Mouse (Mus musculus): ENCODE data around the gene Ttc23. TPM values are rescaled to one million over a fixed set of nuclear protein-coding genes. Genes with fewer than 3 reads are reported as not detected.

Gene Ttc23
- total RNA-seq, 2 experiments from 2014 or later = 10.0 to 10.7 TPM

DNA sequence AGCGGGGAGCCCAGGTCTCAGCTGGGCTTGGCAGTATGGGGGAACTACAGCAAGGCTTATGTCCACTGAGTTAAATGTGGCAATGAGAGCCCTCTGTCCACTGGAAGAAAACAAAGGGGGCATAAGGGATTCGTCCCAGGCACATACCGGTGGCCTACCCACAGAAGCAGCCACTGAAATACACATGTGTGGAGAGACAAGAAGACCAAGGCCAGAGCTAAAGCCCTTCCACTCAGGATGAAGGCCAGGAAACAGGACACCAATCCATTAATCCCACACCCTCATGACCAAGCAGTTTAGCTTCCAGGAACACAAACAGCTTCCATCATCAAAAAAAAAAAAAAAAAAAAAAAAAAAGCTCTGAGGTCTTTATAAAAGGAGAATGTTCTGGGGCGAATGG is 93.2 kb downstream of the Ttc23 start:
- DNase-seq (ENCODE audit: low spot score in 2 of 2) = no peak

DNA sequence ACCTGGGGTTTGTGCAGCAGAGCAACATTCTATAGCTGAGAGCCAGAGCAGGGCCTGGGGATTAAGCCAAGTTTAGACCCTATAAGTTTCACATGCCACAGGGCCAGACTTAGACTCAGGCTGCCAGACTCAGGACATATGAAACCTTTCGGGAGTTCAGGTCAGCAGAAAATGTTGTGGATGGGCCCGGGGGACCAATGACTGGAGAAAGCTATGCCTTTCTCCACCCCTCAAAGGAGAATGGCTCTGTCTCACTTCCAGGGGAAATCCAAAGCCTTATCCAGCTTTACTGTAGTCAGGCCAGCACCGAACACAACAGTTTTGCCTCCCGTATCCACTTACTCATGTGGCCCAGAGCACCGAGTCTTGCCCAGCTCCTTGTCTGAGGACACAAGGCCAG is 93.6 kb downstream of the Ttc23 start:
- no peak for DNase-seq (ENCODE audit: low spot score in 2 of 2)

DNA sequence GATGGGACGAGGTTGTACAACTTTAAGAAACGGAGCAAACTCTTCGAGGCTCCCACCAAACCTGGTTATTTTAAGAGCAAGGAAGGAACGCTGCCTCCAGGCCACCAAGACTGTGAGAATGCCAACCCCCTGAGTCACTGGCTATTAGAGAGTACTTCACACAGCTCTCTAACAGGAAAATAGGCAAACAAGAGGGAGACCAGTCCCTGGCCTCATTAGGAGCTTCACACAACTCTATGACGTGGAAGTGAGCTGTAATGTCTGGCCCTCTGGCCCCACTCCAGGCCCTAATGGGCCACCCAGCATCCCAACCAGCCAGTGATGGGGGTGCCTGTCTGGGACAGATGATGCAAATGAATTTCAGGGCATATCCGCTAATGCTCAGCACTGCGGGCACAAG is 94.5 kb downstream of the Ttc23 start:
- peak in 1 of 2 experiments; percentile 25 for DNase-seq (ENCODE audit: low spot score in 2 of 2)

DNA sequence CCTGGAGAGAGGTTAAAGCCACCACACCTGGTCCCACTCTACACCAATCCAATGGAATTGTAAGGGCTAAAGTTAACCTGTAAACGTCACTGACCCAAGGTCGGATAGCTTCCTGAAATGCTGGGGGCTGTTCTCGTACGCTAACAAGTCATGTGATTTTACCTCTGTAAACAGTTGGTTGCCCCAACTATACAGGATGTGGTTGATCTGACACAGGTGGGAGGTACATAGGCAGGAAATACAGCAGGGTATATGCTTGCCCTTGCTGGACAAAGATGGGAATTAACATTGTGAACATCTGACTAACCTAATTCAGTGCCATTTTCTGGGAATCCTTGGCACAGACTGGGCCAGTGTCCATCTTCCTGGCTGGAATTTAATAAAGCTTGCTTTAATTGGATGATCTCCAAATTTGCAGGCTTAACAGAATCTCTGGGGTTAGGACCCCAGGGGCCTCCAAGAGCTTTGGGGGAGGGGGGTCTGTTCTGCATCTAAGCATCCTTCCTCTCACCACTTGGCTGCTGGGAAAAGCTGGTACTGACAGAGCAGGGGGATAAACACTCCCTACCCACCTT is 100.6 kb downstream of the Ttc23 start:
- no peak for DNase-seq (ENCODE audit: low spot score in 2 of 2)

GRCm38 (mm10) chr7:67749441-67750239 is 102.4 kb downstream of the Ttc23 start:
- DNase-seq (ENCODE audit: low spot score in 2 of 2) = no peak

GRCm38 (mm10) chr7:67754606-67755005 is 107.4 kb downstream of the Ttc23 start:
- no peak for DNase-seq (ENCODE audit: low spot score in 2 of 2)

DNA sequence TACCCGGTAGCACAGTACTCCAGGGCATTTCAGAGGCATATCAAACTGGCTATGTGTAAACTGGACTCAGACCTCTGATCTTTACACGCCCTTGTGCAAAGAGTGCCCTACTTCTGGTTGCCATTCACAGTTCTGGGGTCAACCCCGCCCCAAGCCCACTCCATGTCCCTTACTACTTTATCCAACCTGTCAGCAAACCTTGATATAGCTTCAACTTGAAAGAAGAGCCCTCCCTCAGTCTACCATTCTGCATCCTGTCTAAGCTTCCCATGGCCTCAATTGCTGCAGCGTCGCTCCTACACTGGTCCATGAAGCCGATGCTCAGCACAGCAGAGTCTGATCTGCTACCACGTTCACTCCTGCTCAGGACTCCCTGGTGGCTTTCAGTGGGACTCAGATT is 108.2 kb downstream of the Ttc23 start:
- DNase-seq (ENCODE audit: low spot score in 2 of 2) = no peak

GRCm38 (mm10) chr7:67756636-67757035 is 109.4 kb downstream of the Ttc23 start:
- no peak for DNase-seq (ENCODE audit: low spot score in 2 of 2)

GRCm38 (mm10) chr7:67758506-67758857 is 111.3 kb downstream of the Ttc23 start:
- no peak for DNase-seq (ENCODE audit: low spot score in 2 of 2)

- peak; percentile 66 to 75 for DNase-seq (ENCODE audit: low spot score in 2 of 2)
Measured at GRCm38 (mm10) chr7:67758858-67759628, 111.8 kb downstream of the Ttc23 start.

DNA sequence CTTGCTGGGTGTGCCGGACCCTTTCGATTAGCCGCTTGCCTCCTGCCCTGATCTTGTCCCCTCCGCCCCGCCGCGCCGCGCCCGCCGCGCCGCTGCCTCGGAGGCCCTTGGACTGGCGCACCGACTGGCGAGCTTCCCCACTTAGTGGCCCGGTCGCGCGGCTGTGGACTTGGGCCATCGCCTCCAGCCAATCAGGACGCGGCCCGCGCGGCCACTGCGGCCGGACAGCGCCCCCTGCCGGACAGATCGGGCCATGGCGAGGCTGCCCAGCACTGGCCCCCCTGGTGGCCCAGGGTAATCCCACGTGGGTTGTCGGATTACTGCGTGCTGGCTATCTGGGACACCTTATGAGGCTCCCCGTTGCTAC is 112.4 kb downstream of the Ttc23 start, which contains the start of gene Synm:
TSS of gene Synm (minus strand) at position 114 of the 367 bp plus-strand sequence.
- peak; percentile 97 to 98 for DNase-seq (ENCODE audit: low spot score in 2 of 2)

GRCm38 (mm10) chr7:67763625-67764024 is 116.4 kb downstream of the Ttc23 start:
- no peak for DNase-seq (ENCODE audit: low spot score in 2 of 2)

- no peak for DNase-seq (ENCODE audit: low spot score in 2 of 2)
Measured at GRCm38 (mm10) chr7:67768125-67768524, 120.9 kb downstream of the Ttc23 start.

DNA sequence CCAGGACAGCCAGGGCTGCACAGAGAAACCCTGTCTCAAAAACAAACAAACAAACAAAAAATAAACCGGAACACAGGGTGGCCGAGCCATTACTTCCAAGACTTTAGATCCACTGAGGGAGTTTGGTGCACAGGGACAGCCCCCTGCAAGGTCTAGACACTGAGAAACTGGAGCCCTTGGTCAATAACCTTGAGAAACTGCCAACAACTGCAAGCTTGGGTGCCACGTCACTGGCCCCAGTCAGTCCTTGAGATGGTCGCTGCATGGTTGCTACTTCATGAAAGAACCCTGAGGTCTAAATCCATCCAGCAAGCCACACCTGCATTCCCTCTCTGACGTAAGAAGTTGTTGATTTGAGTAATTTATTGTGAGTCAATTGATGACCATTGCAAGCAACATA is 122.3 kb downstream of the Ttc23 start:
- no peak for DNase-seq (ENCODE audit: low spot score in 2 of 2)

DNA sequence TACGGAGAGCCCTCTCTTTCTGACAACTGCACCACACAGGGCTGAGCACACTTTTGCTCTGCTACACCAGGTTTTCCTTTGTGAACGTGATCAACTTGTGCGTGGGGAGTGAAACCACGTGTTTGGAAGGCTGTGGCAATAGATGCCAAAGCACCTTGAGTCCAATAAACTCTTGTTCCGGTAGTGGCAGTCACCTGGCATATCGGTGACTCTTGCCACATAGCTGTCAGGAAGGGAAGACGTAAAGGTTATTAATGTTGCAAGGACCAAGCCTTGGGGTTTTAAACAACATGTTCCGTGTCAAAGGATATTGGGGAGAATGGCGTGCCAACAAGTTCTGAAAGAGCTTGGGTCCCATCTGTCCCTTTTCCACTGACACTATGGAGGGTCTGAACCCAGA is 125.0 kb downstream of the Ttc23 start:
- no peak for DNase-seq (ENCODE audit: low spot score in 2 of 2)

DNA sequence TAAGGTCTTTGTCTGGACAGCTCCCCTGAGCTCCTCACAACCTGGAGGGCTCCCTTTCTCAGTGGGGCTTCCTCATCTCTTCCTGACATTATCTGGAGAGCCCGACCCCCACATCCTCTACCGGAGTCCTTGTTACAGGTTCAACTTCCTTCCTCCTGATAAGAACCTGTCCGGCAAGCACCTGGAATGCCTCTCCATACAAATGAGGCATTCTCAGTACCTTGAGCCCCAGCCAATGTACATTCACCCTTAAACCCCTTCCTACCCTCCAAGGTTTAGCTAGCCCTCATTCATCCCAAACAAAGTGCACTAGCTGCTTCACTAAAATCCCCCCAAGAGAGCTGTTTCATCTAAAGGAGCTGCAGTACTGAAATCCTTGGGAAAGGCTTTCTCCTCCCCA is 128.4 kb downstream of the Ttc23 start:
- DNase-seq (ENCODE audit: low spot score in 2 of 2) = no peak

GRCm38 (mm10) chr7:67776636-67777305 is 129.6 kb downstream of the Ttc23 start:
- DNase-seq (ENCODE audit: low spot score in 2 of 2) = no peak

DNA sequence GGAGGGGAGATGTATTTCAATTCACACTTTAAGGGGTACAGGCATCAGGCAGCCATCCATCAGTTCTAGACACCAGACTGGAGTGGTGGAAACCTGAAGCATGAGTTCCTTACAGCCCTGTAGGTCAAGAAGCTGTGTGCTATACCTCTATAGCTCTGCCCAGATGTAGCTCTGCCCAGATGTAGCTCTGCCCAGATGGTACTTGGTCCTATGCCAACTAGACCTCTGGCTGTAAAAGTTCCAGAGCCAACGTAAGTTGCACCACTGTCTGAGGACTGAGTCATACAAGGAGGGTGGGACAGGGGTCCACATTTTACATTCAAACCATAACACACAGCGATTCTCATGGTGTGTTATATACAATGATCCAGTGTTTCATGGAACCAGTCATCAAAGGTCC is 140.7 kb downstream of the Ttc23 start:
- no peak for DNase-seq (ENCODE audit: low spot score in 2 of 2)

- peak; percentile 77 to 79 for DNase-seq (ENCODE audit: low spot score in 2 of 2)
Measured at GRCm38 (mm10) chr7:67788713-67789112, 141.5 kb downstream of the Ttc23 start.

- no peak for DNase-seq (ENCODE audit: low spot score in 2 of 2)
Measured at GRCm38 (mm10) chr7:67791256-67791655, 144.0 kb downstream of the Ttc23 start.

GRCm38 (mm10) chr7:67793449-67793848 is 146.2 kb downstream of the Ttc23 start:
- no peak for DNase-seq (ENCODE audit: low spot score in 2 of 2)

- DNase-seq (ENCODE audit: low spot score in 2 of 2) = no peak
Measured at GRCm38 (mm10) chr7:67797065-67797464, 149.9 kb downstream of the Ttc23 start.

Measured in layer of hippocampus, postnatal 10 days (tissue).